ENCODE assay signal across 12 mouse cellular contexts in the genomic region with DNA sequence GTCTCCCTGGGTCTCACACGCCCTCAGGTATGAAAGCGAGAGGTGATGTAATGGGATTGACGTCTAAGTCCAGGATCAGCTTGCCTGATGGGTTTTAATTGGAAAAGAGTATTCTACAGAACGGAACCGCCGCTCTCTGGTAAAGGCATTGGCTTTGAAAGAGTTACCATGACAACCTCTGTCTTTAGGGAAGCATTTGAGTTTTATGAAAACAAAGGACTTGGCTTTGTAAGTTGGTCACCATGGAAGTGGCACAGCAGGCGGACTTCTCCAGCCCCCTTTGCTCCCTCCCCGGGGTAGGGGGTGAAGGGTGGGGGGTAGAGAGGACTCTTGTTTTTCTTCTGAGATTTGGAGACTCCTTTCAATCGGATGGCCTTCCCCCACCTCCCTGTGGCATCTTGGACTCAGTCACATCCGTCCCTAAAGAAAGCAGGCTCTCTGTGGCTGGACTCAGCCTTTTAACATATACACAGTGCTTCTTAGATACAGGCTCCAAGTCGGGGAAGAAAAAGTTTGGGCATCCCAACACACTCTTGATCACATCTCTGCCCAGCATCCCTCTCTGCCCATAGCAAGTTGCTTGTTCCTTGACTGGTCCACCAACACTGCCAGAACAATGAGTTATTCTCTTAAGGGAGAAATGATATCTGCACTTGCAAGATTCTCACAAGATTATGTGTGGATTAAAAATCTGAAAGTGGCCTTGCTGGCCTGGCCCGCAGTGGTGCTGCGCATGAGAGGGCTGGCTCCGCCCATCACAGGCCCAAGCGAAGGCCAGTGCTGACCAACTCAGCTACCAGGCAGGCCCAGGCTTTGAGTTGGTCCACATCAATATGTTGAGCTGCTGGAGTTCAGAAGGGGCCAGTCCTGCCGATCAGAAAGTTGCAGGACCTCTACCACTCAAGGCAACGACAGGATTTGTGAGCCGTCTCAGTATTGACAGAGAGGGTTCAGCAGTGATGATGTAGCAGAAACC. TPM values are rescaled to one million over a fixed set of nuclear protein-coding genes. Genes with fewer than 3 reads are reported as not detected.
DNase-seq lines count a peak whose midpoint lies in the region; ATAC-seq and TF ChIP-seq lines count a peak whose summit lies in the region.
"Had no signal": no experiment of that assay in that cellular context is flagged by ENCODE, and none has a peak within 500 bp of the region (broad histone marks: within the 10 kb centered on the region; RNA-seq: fewer than 3 reads in every experiment).

No protein-coding gene starts in this region.

- no peak overlapping the region for H3K9ac ChIP-seq in forebrain, embryonic 12.5 days
- no peak overlapping the region for H3K9ac ChIP-seq in neural tube, embryonic 15.5 days (replicated peaks)
- H3K9ac ChIP-seq: heart, embryonic 13.5 days; intestine, embryonic 15.5 days had no signal

- WGBS in forebrain, embryonic 12.5 days, result 15% methylated on average over 18 of the region's 18 CpGs
- 31% methylated on average over 18 of the region's 18 CpGs for WGBS in neural tube, embryonic 15.5 days

- peak overlapping the region; percentile 21 for H3K4me2 ChIP-seq in forebrain, embryonic 12.5 days
- H3K4me2 ChIP-seq in neural tube, embryonic 15.5 days, result peak overlapping the region; percentile 21; the same call in 1 of the 2 replicates
- H3K4me2 ChIP-seq: heart, embryonic 13.5 days; intestine, embryonic 15.5 days had no signal

- H3K36me3 ChIP-seq in forebrain, embryonic 12.5 days (replicated peaks), result no peaks in the 10 kb centered on the region
- H3K36me3 ChIP-seq in neural tube, embryonic 15.5 days, result no peaks in the 10 kb centered on the region
- H3K36me3 ChIP-seq: heart, embryonic 13.5 days; intestine, embryonic 15.5 days had no signal

- peak overlapping the region; percentile 67 for H3K27ac ChIP-seq in layer of hippocampus, adult 2 months
- H3K27ac ChIP-seq in forebrain, embryonic 12.5 days, result peak overlapping the region; percentile 80
- H3K27ac ChIP-seq in neural tube, embryonic 15.5 days (replicated peaks), result peak overlapping the region; percentile 82
- H3K27ac ChIP-seq: heart, embryonic 13.5 days; intestine, embryonic 15.5 days; macrophage had no signal

- peaks cover 40% of the 10 kb centered on the region for H3K4me1 ChIP-seq in forebrain, embryonic 12.5 days
- peaks cover 21% of the 10 kb centered on the region for H3K4me1 ChIP-seq in neural tube, embryonic 15.5 days
- H3K4me1 ChIP-seq: heart, embryonic 13.5 days; intestine, embryonic 15.5 days had no signal

- 0 out of 2 replicates have a peak, but pooled peaks cover 2% of the 10 kb centered on the region for H3K27me3 ChIP-seq in forebrain, embryonic 12.5 days
- no peaks in the 10 kb centered on the region for H3K27me3 ChIP-seq in neural tube, embryonic 15.5 days (replicated peaks)
- H3K27me3 ChIP-seq: heart, embryonic 13.5 days; intestine, embryonic 15.5 days had no signal

- peak in 1 of 2 experiments; percentile 51 for DNase-seq in layer of hippocampus, adult 2 months (ENCODE audit: low spot score in 2 of 2)
- no peak for DNase-seq in layer of hippocampus, adult 18-20 months (ENCODE audit: low spot score in 2 of 2)
- DNase-seq in mesoderm, embryonic 11.5 days (ENCODE audit: low read depth, low spot score), result peak; percentile 72
- no peak for DNase-seq in thymus, postnatal 10 days (ENCODE audit: low spot score in 2 of 2)
- DNase-seq in kidney, postnatal 36 days, result no peak
- DNase-seq: adrenal gland, postnatal 36 days had no signal

- no peaks in the 10 kb centered on the region for H3K9me3 ChIP-seq in forebrain, embryonic 12.5 days
- H3K9me3 ChIP-seq in neural tube, embryonic 15.5 days (replicated peaks), result no peaks in the 10 kb centered on the region
- H3K9me3 ChIP-seq: heart, embryonic 13.5 days; intestine, embryonic 15.5 days had no signal

- ATAC-seq in forebrain, embryonic 12.5 days (ENCODE audit: low FRiP score), result peak; percentile 79
- ATAC-seq in neural tube, embryonic 15.5 days (ENCODE audit: low FRiP score), result peak; percentile 81
- no peak for ATAC-seq in CD4-positive, CD25-positive, alpha-beta regulatory T cell, adult 4 months
- ATAC-seq: intestine, embryonic 15.5 days had no signal

- H3K4me3 ChIP-seq in layer of hippocampus, adult 2 months, result no peak overlapping the region
- H3K4me3 ChIP-seq in forebrain, embryonic 12.5 days (replicated peaks), result no peak overlapping the region
- no peak overlapping the region for H3K4me3 ChIP-seq in neural tube, embryonic 15.5 days (replicated peaks)
- H3K4me3 ChIP-seq: heart, embryonic 13.5 days; intestine, embryonic 15.5 days had no signal

- TF ChIP-seq CTCF in layer of hippocampus, adult 2 months (conservative IDR thresholded peaks at IDR 0.05), result no peak

RNA-seq across cellular contexts. Expression of a gene that starts 21.0 kb away (rescaled TPM):
- total RNA-seq in layer of hippocampus, adult 2 months (2021), result 10 to 100 TPM; 71.8 to 72.4 TPM
- total RNA-seq in layer of hippocampus, adult 18-20 months (2021), result 10 to 100 TPM; 77.9 to 80.8 TPM
- polyA plus RNA-seq in forebrain, embryonic 12.5 days (2016; fragmentation: Nextera tagmentation; extraction: Ambion mirVana), result 265 and 275 TPM in 2 replicates
- polyA plus RNA-seq in neural tube, embryonic 15.5 days (2015; fragmentation: Nextera tagmentation; extraction: Ambion mirVana), result 245 and 246 TPM in 2 replicates
- 10 to 100 TPM; 77.3 to 77.7 TPM for polyA plus RNA-seq in CD4-positive, CD25-positive, alpha-beta regulatory T cell, adult 4 months (2017; shearing (Covaris generic))
